Mouse (Mus musculus): ENCODE results near the gene Map2k2. TPM values are rescaled to one million over a fixed set of nuclear protein-coding genes. Genes with fewer than 3 reads are reported as not detected.
"Not testable (repeated sequence)": the region's sequence is repeated elsewhere in the genome, so short reads cannot be mapped to it uniquely, and the experiment has no call there.

The Map2k2 gene
- polyA plus RNA-seq, 1 experiment from 2014 or later, result 199 TPM

DNA sequence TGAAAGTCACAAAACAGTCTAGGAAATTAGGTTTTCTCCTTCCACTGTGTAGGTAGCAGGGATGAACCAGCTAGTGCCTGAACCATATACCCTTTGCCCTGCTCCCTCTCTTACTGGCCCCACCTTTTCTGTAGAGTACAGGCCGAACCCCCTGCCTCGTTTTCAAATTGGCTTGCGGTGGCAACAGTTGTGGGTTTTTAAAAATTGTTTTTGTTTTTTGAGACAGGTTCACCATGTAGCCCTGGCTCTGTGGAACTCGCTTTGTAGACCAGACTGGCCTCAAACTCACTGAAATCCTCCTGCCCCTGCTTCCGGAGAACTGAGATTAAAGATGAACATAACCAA is 62.3 kb downstream of the Map2k2 start:
- WGBS, result 10% methylated on average over 5 of the region's 5 CpGs
- peak overlapping the region; percentile 94 for H3K4me3 ChIP-seq (ENCODE audit: low read depth, low read length)
- no peaks in the 10 kb centered on the region for H3K9me3 ChIP-seq (ENCODE audit: low read depth, low read length)
- DNase-seq (no peak), ATAC-seq (ENCODE audit: insufficient read depth) (peak; percentile 57)
- H3K4me2 ChIP-seq, result peak overlapping the region; percentile 73
- H3K4me1 ChIP-seq (ENCODE audit: insufficient read depth), result peaks cover 8% of the 10 kb centered on the region; the same call in 1 of the 2 replicates
- no peak for TF ChIP-seq CTCF (IDR thresholded peaks at IDR 0.05; ENCODE audit: low read depth)
- peak overlapping the region; percentile 77 for H3K27ac ChIP-seq (ENCODE audit: low read depth)
- peaks cover 12% of the 10 kb centered on the region for H3K36me3 ChIP-seq (ENCODE audit: insufficient read depth)
- H3K9ac ChIP-seq, result peak overlapping the region; percentile 49
- no peaks in the 10 kb centered on the region for H3K27me3 ChIP-seq (ENCODE audit: insufficient read depth, low read length)

DNA sequence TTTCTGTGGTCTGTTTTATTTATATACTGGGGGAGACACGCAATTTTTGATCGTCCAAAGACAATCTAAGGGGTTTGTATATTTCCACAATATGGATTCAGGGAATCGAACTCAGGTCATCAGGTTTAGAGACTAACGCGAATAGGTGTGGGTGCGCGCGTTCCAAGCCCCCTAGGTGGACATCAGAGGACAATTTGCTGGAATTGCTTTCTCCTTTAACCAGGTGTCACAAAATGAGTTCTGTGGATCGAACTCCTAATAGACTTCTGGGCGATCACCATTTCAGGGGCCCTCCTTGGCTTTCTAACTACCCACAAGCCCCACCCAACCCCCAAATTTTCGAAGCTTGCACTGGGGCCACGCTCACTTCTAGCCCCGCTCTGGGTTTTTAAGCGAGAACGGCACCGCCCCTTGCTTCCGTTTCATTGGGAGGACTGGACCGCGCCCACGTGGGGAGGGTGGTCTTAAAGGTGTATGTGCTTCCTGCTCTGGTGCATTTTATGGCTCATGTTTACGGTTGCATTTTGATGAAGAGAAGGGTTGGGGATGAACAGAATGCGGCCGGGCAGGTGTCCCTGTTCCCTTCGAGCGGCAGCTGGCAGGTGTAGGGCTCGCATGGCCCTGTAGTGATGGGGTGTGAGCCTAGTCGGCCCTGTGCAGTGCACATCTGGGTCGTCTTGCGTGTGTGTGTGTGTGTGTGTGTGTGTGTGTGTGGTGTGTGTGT is 63.0 kb downstream of the Map2k2 start:
- peak overlapping the region; percentile 77 for H3K27ac ChIP-seq (ENCODE audit: low read depth)
- DNase-seq (peak; percentile 89), ATAC-seq (ENCODE audit: insufficient read depth) (peak; percentile 51)
- H3K4me2 ChIP-seq, result peak overlapping the region; percentile 73
- H3K9ac ChIP-seq, result peak overlapping the region; percentile 49
- H3K27me3 ChIP-seq (ENCODE audit: insufficient read depth, low read length), result no peaks in the 10 kb centered on the region
- peak overlapping the region; percentile 94 for H3K4me3 ChIP-seq (ENCODE audit: low read depth, low read length)
- H3K9me3 ChIP-seq (ENCODE audit: low read depth, low read length), result no peaks in the 10 kb centered on the region
- H3K36me3 ChIP-seq (ENCODE audit: insufficient read depth), result peaks cover 6% of the 10 kb centered on the region
- H3K4me1 ChIP-seq (ENCODE audit: insufficient read depth), result peaks cover 8% of the 10 kb centered on the region; the same call in 1 of the 2 replicates
- no peak for TF ChIP-seq CTCF (IDR thresholded peaks at IDR 0.05; ENCODE audit: low read depth)
- WGBS, result 2% methylated on average over 29 of the region's 29 CpGs

DNA sequence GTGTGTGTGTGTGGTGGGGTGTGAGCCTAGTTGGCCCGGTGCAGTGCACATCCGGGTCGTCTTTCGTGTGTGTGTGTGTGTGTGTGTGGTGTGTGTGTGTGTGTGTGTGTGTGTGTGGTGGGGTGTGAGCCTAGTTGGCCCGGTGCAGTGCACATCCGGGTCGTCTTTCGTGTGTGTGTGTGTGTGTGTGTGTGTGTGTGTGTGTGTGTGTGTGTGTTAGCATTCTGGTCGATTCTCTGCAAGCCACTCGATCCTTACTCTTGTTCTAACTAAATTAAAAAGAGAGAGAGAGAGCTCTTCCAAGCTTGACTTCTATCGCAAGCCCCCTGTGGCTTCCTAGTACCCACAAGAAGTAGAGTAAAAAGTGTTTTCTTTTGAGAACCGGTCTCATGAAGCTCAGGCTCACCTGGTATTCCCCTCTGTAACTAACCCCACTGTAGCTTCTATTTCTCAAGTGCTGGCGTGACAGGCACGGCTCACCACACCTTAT is 63.7 kb downstream of the Map2k2 start:
- 28% methylated on average over 11 of the region's 14 CpGs for WGBS
- not testable (repeated sequence) for H3K9ac ChIP-seq; ATAC-seq (ENCODE audit: insufficient read depth); DNase-seq; H3K36me3 ChIP-seq (ENCODE audit: insufficient read depth); H3K27me3 ChIP-seq (ENCODE audit: insufficient read depth, low read length); H3K9me3 ChIP-seq (ENCODE audit: low read depth, low read length); H3K27ac ChIP-seq (ENCODE audit: low read depth); H3K4me3 ChIP-seq (ENCODE audit: low read depth, low read length)
- H3K4me1 ChIP-seq (ENCODE audit: insufficient read depth), result peaks cover 10% of the 10 kb centered on the region
- H3K4me2 ChIP-seq, result peak overlapping the region; percentile 18; the same call in 1 of the 2 replicates

DNA sequence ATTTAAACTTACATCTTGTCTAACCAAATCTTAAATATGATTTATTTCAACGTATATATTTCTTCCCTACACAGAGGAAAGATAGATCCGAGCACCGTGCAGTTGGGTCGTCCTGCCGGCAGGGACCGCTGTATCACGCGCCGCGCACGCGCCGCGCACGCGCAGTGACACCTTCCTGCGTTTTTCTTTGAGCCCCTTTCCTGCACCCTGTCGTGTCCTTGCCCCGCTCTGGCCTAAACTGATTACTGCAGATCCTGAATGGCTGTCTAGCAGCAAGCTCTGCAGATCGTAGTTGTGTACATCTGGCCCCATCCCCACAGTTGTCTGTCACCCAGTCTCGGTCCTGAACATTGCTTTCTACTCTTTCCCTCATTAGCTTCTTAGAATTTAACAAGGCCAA is 67.4 kb downstream of the Map2k2 start:
- Histone ChIP-seq H3K9me3 (ENCODE audit: low read depth, low read length) (no peaks in the 10 kb centered on the region), H3K4me1 (ENCODE audit: insufficient read depth) (peaks cover 11% of the 10 kb centered on the region), H3K36me3 (ENCODE audit: insufficient read depth) (peaks cover 12% of the 10 kb centered on the region), H3K27ac (ENCODE audit: low read depth) (peak overlapping the region; percentile 72), H3K4me3 (ENCODE audit: low read depth, low read length) (no peak overlapping the region), H3K9ac (peak overlapping the region; percentile 17), H3K27me3 (ENCODE audit: insufficient read depth, low read length) (no peaks in the 10 kb centered on the region), H3K4me2 (peak overlapping the region; percentile 41)
- peak; percentile 91 for DNase-seq
- WGBS, result 6% methylated on average over 21 of the region's 21 CpGs
- ATAC-seq (ENCODE audit: insufficient read depth), result peak; percentile 8; the same call in 1 of the 2 replicates
- peak; percentile 88 for TF ChIP-seq CTCF (IDR thresholded peaks at IDR 0.05; ENCODE audit: low read depth)

DNA sequence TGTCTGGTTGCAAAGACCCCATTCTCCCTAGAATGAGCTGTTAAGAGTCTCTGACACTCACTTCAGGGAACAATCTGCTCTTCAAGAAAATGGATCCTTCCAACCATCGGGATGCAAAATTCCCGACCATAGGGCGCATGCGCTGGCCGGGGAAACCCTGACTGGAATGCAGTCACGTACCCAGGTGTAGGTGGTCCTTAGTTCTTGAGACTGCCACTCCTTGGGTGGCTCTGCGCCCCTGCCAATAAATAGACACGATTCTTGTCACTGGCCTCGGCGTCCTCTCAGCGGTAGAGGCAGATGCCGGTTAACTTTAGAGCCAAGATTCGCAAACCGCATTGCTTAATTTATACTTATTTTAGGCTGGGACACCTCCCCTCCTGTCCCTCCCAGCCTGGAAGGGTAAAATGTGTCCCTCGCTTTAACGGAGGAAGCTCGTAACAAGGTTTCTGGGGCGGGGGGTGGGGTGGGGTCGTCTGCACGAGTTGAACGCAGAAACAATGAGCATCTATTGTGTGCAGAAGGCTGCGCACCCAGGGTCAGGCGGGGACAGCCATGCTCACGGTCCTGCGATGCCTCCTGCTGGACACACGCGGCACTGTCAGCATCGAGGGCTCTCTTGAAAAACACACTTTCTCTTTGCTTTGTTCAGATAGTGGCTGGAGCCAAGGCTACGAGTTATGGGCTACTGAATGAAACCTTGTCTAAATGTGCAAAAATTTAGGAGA is 69.1 kb downstream of the Map2k2 start:
- H3K4me3 ChIP-seq (ENCODE audit: low read depth, low read length), result peak overlapping the region; percentile 35
- H3K4me2 ChIP-seq, result peak overlapping the region; percentile 89
- peak overlapping the region; percentile 94 for H3K27ac ChIP-seq (ENCODE audit: low read depth)
- peak; percentile 93 for DNase-seq
- H3K27me3 ChIP-seq (ENCODE audit: insufficient read depth, low read length), result no peaks in the 10 kb centered on the region
- H3K36me3 ChIP-seq (ENCODE audit: insufficient read depth), result peaks cover 29% of the 10 kb centered on the region
- ATAC-seq (ENCODE audit: insufficient read depth), result peak; percentile 62
- WGBS, result 2% methylated on average over 29 of the region's 29 CpGs
- no peaks in the 10 kb centered on the region for H3K9me3 ChIP-seq (ENCODE audit: low read depth, low read length)
- H3K9ac ChIP-seq, result peak overlapping the region; percentile 45
- peaks cover 5% of the 10 kb centered on the region for H3K4me1 ChIP-seq (ENCODE audit: insufficient read depth)
- TF ChIP-seq CTCF (IDR thresholded peaks at IDR 0.05; ENCODE audit: low read depth), result peak; percentile 96

DNA sequence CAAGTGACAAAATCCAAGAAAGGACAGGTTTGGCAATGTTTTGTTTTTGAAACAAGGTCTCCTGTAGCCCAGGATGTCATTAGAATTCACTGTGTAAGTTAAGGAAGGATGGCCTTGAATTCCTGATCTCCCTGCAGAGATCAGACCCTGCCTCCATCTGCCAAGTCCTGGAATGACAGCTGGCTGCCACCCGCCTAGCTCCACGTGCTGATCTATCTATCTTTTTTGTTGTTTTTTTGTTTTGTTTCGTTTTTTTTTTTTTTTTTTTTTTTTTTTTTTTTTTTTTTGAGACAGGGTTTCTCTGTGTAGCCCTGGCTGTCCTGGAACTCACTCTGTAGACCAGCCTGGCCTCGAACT is 69.6 kb downstream of the Map2k2 start:
- Histone ChIP-seq H3K27ac (ENCODE audit: low read depth) (peak overlapping the region; percentile 94), H3K36me3 (ENCODE audit: insufficient read depth) (peaks cover 34% of the 10 kb centered on the region), H3K9ac (peak overlapping the region; percentile 45; the same call in 1 of the 2 replicates), H3K4me2 (peak overlapping the region; percentile 89)
- H3K4me3 ChIP-seq (ENCODE audit: low read depth, low read length); H3K9me3 ChIP-seq (ENCODE audit: low read depth, low read length); DNase-seq; ATAC-seq (ENCODE audit: insufficient read depth); H3K27me3 ChIP-seq (ENCODE audit: insufficient read depth, low read length); H3K4me1 ChIP-seq (ENCODE audit: insufficient read depth): not testable (repeated sequence)
- 11% methylated on average over 4 of the region's 4 CpGs for WGBS

DNA sequence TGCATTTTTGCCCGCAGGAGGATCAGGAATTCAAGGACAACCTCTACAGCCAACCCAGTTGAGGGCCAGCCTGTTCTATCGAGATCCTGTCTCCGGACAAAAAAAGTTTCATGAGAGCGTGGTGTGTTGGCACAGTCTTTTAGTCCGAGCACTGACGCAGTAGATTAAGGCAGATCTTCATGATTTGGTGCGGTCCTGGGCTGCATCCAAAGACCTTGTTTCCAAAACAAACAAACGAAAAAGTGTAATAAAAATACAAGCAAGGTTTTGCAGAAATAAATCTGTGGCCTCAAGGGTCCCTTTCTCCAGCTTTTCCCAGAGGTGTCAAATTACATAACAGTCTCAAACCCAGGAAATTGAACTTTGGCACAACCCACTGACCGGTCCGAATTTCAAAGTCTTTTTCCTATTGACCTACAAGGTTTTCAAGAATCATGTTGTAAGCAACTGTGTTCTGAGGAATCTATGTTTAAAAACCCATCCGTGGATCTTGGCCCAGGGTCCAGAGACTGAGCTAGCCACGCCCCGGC is 70.3 kb downstream of the Map2k2 start:
- peak overlapping the region; percentile 99 for H3K4me3 ChIP-seq (ENCODE audit: low read depth, low read length)
- H3K4me1 ChIP-seq (ENCODE audit: insufficient read depth), result peaks cover 5% of the 10 kb centered on the region
- H3K27ac ChIP-seq (ENCODE audit: low read depth), result peak overlapping the region; percentile 94
- 2% methylated on average over 13 of the region's 13 CpGs for WGBS
- peak overlapping the region; percentile 89 for H3K4me2 ChIP-seq
- peaks cover 41% of the 10 kb centered on the region for H3K36me3 ChIP-seq (ENCODE audit: insufficient read depth)
- no peaks in the 10 kb centered on the region for H3K9me3 ChIP-seq (ENCODE audit: low read depth, low read length)
- DNase-seq (no peak), ATAC-seq (ENCODE audit: insufficient read depth) (peak; percentile 4)
- TF ChIP-seq CTCF (IDR thresholded peaks at IDR 0.05; ENCODE audit: low read depth), result no peak
- peak overlapping the region; percentile 28 for H3K9ac ChIP-seq
- H3K27me3 ChIP-seq (ENCODE audit: insufficient read depth, low read length), result no peaks in the 10 kb centered on the region

Data from lung, embryonic 14.5 days (tissue).